Mouse (Mus musculus) kidney, postnatal 4 days (tissue): ENCODE data around the gene Stat1.

ENCODE experiments used
- DNase-seq, 2 experiments: peaks; one replicate each; pipeline ENCODE4 v3.0.0; 2021; ENCODE audit warnings: mixed read lengths in 2 of 2

The Stat1 gene

GRCm38 (mm10) chr1:52137292-52137691 is 18.1 kb downstream of the Stat1 start:
- no peak for DNase-seq

DNA sequence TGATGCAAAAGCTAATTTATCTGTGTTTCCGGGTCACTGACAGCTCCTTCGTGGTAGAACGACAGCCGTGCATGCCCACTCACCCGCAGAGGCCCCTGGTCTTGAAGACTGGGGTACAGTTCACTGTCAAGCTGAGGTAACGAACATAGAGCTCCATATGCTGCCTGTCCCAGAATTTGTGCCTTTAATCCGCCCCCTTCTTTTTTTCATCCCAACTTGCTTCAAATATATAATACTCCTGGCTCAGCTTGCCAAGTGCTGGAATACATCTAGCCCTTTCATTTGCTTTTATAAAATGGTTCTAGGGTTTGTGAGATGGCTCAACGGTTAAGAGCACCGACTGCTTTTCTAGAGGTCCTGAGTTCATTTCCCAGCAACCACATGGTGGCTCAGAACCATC is 21.3 kb downstream of the Stat1 start:
- DNase-seq = no peak

DNA sequence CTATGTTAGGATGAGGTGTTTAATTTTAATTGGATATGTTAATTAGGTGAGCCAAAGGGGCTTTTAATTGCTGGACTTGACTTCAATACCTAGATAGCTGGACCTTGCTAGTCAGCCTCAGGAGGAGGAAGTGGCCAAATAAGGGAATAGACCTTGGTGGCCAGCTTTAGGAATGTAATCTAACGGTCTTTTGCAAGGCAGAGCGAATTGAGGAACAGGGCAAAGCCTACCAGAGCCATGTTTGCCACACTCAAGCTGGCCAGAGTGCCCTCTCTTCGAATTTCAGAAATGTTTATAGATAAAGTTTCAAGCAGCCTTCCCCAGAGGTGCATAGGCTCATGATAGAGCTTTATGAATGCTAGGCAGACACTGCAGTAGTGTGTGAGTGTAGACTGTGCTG is 22.2 kb downstream of the Stat1 start:
- DNase-seq = no peak

DNA sequence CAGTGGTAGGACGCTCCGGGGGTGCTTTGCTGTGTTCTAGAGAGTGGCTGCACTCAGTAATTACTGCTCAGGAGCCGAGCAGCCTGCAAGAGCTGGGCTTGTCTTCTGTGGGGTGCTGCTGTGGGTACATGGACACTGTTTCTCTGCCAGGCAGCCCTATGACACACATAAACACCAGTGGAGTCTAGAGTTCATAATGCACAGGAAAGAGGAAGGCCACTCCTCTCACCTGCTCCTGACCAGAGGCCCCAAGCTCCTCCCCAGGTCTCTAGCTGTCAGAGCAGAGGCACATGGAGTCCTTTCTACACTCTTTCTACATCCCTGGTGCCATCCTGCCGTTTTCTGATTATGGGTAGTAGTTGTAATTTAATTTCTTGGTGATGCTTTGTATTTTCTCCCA is 22.9 kb downstream of the Stat1 start:
- DNase-seq = no peak

- no peak for DNase-seq
Measured at GRCm38 (mm10) chr1:52143191-52143590, 24.0 kb downstream of the Stat1 start.

GRCm38 (mm10) chr1:52143596-52144156 is 24.4 kb downstream of the Stat1 start:
- no peak for DNase-seq

- no peak for DNase-seq
Measured at GRCm38 (mm10) chr1:52144907-52145306, 25.7 kb downstream of the Stat1 start.

DNA sequence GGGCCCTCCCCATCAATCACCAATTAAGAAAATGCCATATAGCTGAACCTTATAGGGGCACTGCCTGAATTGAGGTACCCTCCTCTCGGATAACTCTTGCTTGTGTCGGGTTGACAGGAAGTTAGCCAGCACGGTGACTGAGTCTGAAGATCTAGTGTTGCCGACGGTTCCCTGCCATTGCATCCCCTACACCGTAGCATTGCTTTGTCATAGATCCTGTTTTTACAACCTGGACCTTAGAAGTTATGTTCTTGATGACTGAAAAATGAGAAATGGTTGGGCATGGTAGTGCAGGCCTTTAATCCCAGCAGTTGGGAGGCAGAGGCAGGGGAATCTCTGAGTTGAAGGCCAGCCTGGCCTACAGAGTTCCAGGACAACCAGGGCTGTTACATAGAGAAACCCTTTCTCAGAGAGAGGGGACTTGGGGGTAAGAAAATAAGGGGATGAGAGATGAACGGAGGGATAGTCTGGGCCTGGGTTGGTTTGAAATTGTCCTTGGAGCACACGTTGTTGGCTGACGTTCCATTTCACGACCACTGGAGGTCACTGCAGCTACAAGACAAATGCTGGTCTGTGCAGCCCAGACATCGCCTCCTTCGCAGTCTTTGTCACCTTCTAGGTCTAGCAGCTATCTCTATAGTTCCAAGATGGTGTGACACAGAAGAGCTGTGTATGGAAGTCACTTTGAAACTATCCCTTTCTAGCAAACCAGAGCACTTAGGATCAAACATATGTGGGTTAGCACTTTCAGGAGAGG is 27.2 kb downstream of the Stat1 start:
- peak; percentile 67 to 77 for DNase-seq

- DNase-seq = no peak
Measured at GRCm38 (mm10) chr1:52147431-52147830, 28.2 kb downstream of the Stat1 start.

- no peak for DNase-seq
Measured at GRCm38 (mm10) chr1:52148178-52148577, 28.9 kb downstream of the Stat1 start.

DNA sequence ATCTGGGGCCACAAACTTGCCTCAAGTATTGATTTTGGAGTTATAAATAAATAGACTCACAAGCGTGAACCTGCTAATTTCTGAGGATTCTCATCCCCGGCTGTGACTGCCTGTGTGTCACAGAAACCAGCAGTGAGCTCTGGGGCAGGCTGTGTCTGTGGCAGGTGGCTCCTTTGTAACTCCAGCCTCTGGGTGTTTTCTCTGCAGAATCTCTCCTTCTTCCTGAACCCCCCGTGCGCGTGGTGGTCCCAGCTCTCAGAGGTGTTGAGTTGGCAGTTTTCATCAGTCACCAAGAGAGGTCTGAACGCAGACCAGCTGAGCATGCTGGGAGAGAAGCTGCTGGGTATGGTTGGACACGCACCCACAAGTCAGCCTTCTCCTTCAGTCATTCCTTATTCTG is 29.5 kb downstream of the Stat1 start:
- DNase-seq = no peak

DNA sequence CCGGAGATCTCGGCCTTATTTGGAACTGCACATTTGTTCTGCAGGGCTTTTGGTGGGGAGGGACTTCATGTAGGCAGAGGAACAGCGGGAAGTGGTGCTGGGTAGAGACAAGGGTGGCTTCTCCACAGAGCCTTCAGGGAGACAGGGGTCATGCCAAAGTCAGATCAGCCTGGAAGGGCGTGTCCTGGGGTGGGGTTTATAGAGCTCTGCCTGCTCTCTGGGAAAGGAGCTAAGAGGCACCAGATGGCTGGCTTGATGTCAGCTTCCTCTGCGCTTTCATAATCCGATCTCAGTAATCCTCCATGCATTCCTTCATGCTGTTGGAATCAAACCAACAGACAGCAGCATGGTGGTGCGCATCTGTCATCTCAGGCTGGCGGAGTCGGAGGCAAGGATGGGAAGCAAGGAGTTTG is 30.7 kb downstream of the Stat1 start:
- DNase-seq = no peak

GRCm38 (mm10) chr1:52150676-52151075 is 31.4 kb downstream of the Stat1 start:
- DNase-seq = peak; percentile 33 to 49

GRCm38 (mm10) chr1:52151166-52151565 is 31.9 kb downstream of the Stat1 start:
- no peak for DNase-seq

GRCm38 (mm10) chr1:52152369-52152768 is 33.1 kb downstream of the Stat1 start:
- no peak for DNase-seq

DNA sequence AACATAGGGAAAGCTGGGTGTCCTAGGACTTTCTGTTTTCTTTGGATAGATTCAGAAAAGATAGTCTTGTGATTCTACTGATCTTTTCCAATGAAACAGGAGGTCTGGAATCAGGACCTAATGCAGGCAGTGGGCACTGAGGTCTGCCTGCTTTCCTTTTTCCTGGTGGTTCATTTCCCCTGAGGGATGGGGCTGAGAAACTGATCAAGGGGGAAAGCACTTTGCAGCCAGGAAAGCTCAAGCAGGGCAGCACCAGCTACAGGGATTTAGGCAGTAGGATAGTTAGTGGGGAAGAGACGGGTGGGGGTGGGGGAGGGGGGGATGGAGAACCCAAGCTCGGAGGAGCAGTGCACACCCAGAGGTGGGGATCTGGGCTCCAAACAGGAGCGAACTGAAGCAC is 33.7 kb downstream of the Stat1 start:
- no peak for DNase-seq

- DNase-seq = peak; percentile 35 to 57
Measured at GRCm38 (mm10) chr1:52154890-52155289, 35.6 kb downstream of the Stat1 start.

DNA sequence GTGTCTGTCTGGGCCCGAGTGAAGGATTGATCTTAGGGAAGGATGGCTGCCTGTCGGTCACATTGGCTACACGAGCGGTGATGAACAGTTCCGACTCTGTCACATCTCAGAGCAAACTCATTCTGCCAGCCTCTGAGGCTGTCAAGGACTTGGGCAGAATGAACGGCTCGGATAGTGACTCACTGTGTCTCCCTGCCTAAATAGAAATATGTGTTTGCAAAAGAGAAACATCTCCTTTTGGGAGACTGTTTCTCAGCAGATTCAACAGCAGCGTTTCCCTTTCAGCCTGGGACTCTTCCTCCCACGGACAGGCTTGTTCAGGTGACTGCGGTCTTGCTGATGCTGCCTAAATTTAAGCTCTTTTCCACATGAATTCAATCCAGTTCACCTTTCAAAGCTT is 37.1 kb downstream of the Stat1 start:
- DNase-seq = no peak

- no peak for DNase-seq
Measured at GRCm38 (mm10) chr1:52158040-52158439, 38.8 kb downstream of the Stat1 start.

- DNase-seq = no peak
Measured at GRCm38 (mm10) chr1:52158490-52159381, 39.5 kb downstream of the Stat1 start.

DNA sequence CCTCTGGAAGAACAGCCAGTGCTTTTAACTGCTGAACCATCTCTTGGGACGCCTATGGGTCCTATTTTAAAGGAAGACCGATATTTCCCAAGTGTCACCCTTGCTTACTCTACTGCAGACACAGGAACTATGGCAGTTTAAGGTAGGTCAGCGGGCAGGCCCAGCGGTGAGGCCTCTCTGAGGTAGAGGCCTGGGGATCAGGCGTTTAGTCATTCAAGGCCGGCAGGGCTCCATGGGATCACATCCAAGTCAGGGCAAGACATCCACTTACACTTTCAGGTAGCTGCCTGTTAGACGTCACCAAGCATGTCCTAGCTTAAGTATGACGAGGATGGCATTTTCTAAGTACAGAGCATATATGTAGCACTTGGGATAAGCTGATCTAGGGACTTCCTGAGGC is 41.9 kb downstream of the Stat1 start:
- DNase-seq = no peak

- no peak for DNase-seq
Measured at GRCm38 (mm10) chr1:52163707-52164457, 44.6 kb downstream of the Stat1 start.

DNA sequence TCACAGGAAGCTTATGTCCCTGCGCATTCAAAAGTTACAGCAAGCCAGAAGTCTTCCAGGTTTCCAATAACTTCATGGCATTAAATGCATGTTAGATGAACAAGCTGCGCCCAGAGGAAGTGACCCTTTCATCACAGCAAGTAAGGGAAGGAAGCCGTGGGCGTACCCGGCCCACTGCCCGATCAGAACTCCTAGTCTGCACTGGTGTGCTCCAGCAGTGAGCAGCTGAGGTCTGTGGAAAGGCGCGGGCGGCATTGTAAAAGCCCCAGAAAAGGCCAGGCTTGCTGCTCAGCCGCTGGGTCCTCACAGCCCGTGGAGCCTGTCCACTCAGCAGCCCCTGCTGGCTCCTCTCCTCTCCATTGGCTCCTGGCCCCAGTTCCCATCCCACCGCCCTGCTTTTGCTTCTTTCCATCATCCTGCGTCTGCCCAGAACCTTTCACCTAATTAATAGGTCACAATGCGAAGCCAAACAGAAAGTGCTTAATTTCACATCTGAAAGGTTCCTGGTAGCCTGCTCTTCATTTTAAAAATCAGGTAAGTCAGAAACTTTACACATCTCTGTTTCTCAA is 47.5 kb downstream of the Stat1 start:
- peak; percentile 39 to 66 for DNase-seq
